Mouse (Mus musculus): ENCODE measurements around the gene Ncoa7. TPM values are rescaled to one million over a fixed set of nuclear protein-coding genes. Genes with fewer than 3 reads are reported as not detected.
"Not testable (repeated sequence)": the region's sequence is repeated elsewhere in the genome, so short reads cannot be mapped to it uniquely, and the experiment has no call there.

Gene Ncoa7
- total and polyA plus RNA-seq, 3 experiments = 16.3 to 50.1 (median 16.6) TPM

GRCm38 (mm10) chr10:30647681-30648080 lies 155.4 kb downstream of the Ncoa7 start:
- no peak for ATAC-seq (ENCODE audit: extremely low read depth, insufficient number of reproducible peaks, low FRiP score, poor library complexity, severe bottlenecking)

GRCm38 (mm10) chr10:30638216-30638615 lies 164.9 kb downstream of the Ncoa7 start:
- ATAC-seq (ENCODE audit: extremely low read depth, insufficient number of reproducible peaks, low FRiP score, poor library complexity, severe bottlenecking) (no peak), DNase-seq (ENCODE audit: low spot score) (no peak)
- Histone ChIP-seq H3K36me3 (replicated peaks) (peaks cover 2% of the 10 kb centered on the region), H3K9me3 (replicated peaks) (no peaks in the 10 kb centered on the region), H3K27me3 (ENCODE audit: insufficient read depth, low read length) (peaks cover 5% of the 10 kb centered on the region; the same call in 1 of the 2 replicates), H3K4me3 (ENCODE audit: low read depth, low read length) (no peak overlapping the region), H3K4me1 (ENCODE audit: insufficient read depth, low read depth, low read length) (no peaks in the 10 kb centered on the region)
- TF ChIP-seq GATA1 (IDR thresholded peaks at IDR 0.05; ENCODE audit: borderline replicate concordance, low read length) (no peak), POLR2AphosphoS5 (IDR thresholded peaks at IDR 0.05; ENCODE audit: insufficient replicate concordance, low read depth, low read length) (no peak), CTCF (IDR thresholded peaks at IDR 0.05; ENCODE audit: low read depth, low read length) (no peak), GATA2 (IDR thresholded peaks at IDR 0.05; ENCODE audit: borderline replicate concordance, low read depth, low read length) (no peak), TAL1 (conservative IDR thresholded peaks at IDR 0.05; ENCODE audit: low read depth, low read length) (no peak)

More at GRCm38 (mm10) chr10:30647681-30648080, 155.4 kb downstream of the Ncoa7 start:
- Histone ChIP-seq H3K9me3 (replicated peaks) (no peaks in the 10 kb centered on the region), H3K36me3 (replicated peaks) (peaks cover 53% of the 10 kb centered on the region), H3K27me3 (ENCODE audit: insufficient read depth, low read length) (no peaks in the 10 kb centered on the region), H3K4me1 (ENCODE audit: insufficient read depth, low read depth, low read length) (no peaks in the 10 kb centered on the region), H3K4me3 (ENCODE audit: low read depth, low read length) (no peak overlapping the region)
- no peak for DNase-seq (ENCODE audit: low spot score)
- TF ChIP-seq GATA1 (IDR thresholded peaks at IDR 0.05; ENCODE audit: borderline replicate concordance, low read length) (no peak), CTCF (IDR thresholded peaks at IDR 0.05; ENCODE audit: low read depth, low read length) (no peak), POLR2AphosphoS5 (IDR thresholded peaks at IDR 0.05; ENCODE audit: insufficient replicate concordance, low read depth, low read length) (no peak)

DNA sequence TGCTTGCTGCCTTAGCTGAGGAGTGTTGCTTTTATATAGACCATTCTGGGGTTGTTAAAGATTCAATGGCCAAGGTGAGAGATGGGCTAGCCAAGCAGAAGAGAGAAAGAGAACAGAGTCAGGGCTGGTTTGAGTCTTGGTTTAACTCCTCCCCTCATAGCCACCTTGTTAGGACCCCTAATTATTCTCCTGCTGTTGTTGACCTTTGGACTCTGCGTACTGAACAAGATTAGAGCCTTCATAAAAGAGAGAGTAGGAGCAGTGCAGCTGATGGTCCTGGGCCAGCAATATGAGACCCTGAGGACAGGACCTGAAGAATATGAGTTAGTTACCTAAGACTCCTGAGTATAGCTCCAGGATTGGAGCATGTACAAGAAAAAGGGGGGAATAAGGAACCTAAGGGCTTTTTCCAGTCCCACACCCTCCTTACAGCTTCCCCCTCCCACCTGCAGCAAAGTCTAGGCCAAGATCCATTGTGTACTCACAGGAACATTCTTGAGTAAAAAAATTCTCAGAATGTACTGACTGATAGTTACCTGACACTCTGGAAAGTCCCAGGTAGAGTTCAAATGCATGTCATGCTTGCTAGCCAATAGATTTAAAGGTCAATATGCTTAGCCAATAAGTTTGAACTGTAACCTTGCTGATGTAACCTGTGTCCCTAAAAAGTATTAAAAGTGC lies 166.5 kb downstream of the Ncoa7 start:
- ATAC-seq (ENCODE audit: extremely low read depth, insufficient number of reproducible peaks, low FRiP score, poor library complexity, severe bottlenecking) = not testable (repeated sequence)

DNA sequence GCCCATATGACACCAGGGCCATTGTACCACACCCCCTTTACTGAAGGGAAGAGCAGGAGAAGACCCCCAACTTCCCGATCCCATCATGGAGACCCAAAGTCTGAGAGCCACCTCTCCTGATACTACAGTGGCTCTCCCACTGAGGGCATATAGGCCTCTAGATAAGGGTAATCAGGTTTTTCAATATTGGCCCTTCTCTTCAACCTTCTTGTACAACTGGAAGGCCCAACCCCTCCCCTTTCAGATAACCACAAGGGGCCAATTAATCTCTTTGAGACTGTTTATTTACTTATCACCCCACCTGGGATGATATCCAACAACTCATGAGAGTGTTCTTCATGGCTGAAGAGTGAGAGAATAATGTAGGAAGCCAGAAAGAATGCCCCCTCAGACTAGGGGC lies 170.4 kb downstream of the Ncoa7 start:
- DNase-seq (ENCODE audit: low spot score) (no peak), ATAC-seq (ENCODE audit: extremely low read depth, insufficient number of reproducible peaks, low FRiP score, poor library complexity, severe bottlenecking) (no peak)
- Histone ChIP-seq H3K4me1 (ENCODE audit: insufficient read depth, low read depth, low read length) (peaks cover 4% of the 10 kb centered on the region; the same call in 1 of the 2 replicates), H3K27me3 (ENCODE audit: insufficient read depth, low read length) (peaks cover 5% of the 10 kb centered on the region; the same call in 1 of the 2 replicates), H3K36me3 (replicated peaks) (no peaks in the 10 kb centered on the region), H3K9me3 (replicated peaks) (no peaks in the 10 kb centered on the region), H3K4me3 (ENCODE audit: low read depth, low read length) (no peak overlapping the region)
- TF ChIP-seq GATA2 (IDR thresholded peaks at IDR 0.05; ENCODE audit: borderline replicate concordance, low read depth, low read length) = no peak
- no peak for TF ChIP-seq CTCF (IDR thresholded peaks at IDR 0.05; ENCODE audit: low read depth, low read length)
- no peak for TF ChIP-seq GATA1 (IDR thresholded peaks at IDR 0.05; ENCODE audit: borderline replicate concordance, low read length)
- no peak for TF ChIP-seq TAL1 (conservative IDR thresholded peaks at IDR 0.05; ENCODE audit: low read depth, low read length)
- TF ChIP-seq POLR2AphosphoS5 (IDR thresholded peaks at IDR 0.05; ENCODE audit: insufficient replicate concordance, low read depth, low read length) = no peak

More for the DNA sequence above, 166.5 kb downstream of the Ncoa7 start:
- not testable (repeated sequence) for H3K9me3 ChIP-seq (replicated peaks); H3K36me3 ChIP-seq (replicated peaks); H3K4me1 ChIP-seq (ENCODE audit: insufficient read depth, low read depth, low read length); DNase-seq (ENCODE audit: low spot score); H3K27me3 ChIP-seq (ENCODE audit: insufficient read depth, low read length); H3K4me3 ChIP-seq (ENCODE audit: low read depth, low read length)

GRCm38 (mm10) chr10:30629977-30630376 lies 173.1 kb downstream of the Ncoa7 start:
- H3K4me3 ChIP-seq (ENCODE audit: low read depth, low read length) = no peak overlapping the region
- ATAC-seq (ENCODE audit: extremely low read depth, insufficient number of reproducible peaks, low FRiP score, poor library complexity, severe bottlenecking) (no peak), DNase-seq (ENCODE audit: low spot score) (no peak)
- no peaks in the 10 kb centered on the region for H3K9me3 ChIP-seq (replicated peaks)
- peaks cover 4% of the 10 kb centered on the region; the same call in 1 of the 2 replicates for H3K4me1 ChIP-seq (ENCODE audit: insufficient read depth, low read depth, low read length)
- no peak for TF ChIP-seq GATA2 (IDR thresholded peaks at IDR 0.05; ENCODE audit: borderline replicate concordance, low read depth, low read length)
- no peak for TF ChIP-seq POLR2AphosphoS5 (IDR thresholded peaks at IDR 0.05; ENCODE audit: insufficient replicate concordance, low read depth, low read length)
- no peak for TF ChIP-seq CTCF (IDR thresholded peaks at IDR 0.05; ENCODE audit: low read depth, low read length)
- TF ChIP-seq TAL1 (conservative IDR thresholded peaks at IDR 0.05; ENCODE audit: low read depth, low read length) = no peak
- TF ChIP-seq GATA1 (IDR thresholded peaks at IDR 0.05; ENCODE audit: borderline replicate concordance, low read length) = no peak
- no peaks in the 10 kb centered on the region for H3K27me3 ChIP-seq (ENCODE audit: insufficient read depth, low read length)
- H3K36me3 ChIP-seq (replicated peaks) = no peaks in the 10 kb centered on the region

GRCm38 (mm10) chr10:30629513-30629912 lies 173.6 kb downstream of the Ncoa7 start, which contains the start of gene Hint3:
Hint3 (minus strand) TSS chr10:30629632.
- H3K27me3 ChIP-seq (ENCODE audit: insufficient read depth, low read length) = no peaks in the 10 kb centered on the region
- H3K36me3 ChIP-seq (replicated peaks) = no peaks in the 10 kb centered on the region
- no peaks in the 10 kb centered on the region for H3K9me3 ChIP-seq (replicated peaks)
- peaks cover 4% of the 10 kb centered on the region; the same call in 1 of the 2 replicates for H3K4me1 ChIP-seq (ENCODE audit: insufficient read depth, low read depth, low read length)
- no peak for DNase-seq (ENCODE audit: low spot score)
- no peak for TF ChIP-seq POLR2AphosphoS5 (IDR thresholded peaks at IDR 0.05; ENCODE audit: insufficient replicate concordance, low read depth, low read length)
- TF ChIP-seq TAL1 (conservative IDR thresholded peaks at IDR 0.05; ENCODE audit: low read depth, low read length) = no peak
- no peak for TF ChIP-seq CTCF (IDR thresholded peaks at IDR 0.05; ENCODE audit: low read depth, low read length)
- no peak for TF ChIP-seq GATA1 (IDR thresholded peaks at IDR 0.05; ENCODE audit: borderline replicate concordance, low read length)
- no peak for TF ChIP-seq GATA2 (IDR thresholded peaks at IDR 0.05; ENCODE audit: borderline replicate concordance, low read depth, low read length)
- no peak for ATAC-seq (ENCODE audit: extremely low read depth, insufficient number of reproducible peaks, low FRiP score, poor library complexity, severe bottlenecking)
- H3K4me3 ChIP-seq (ENCODE audit: low read depth, low read length) = no peak within 1 kb of the TSS

DNA sequence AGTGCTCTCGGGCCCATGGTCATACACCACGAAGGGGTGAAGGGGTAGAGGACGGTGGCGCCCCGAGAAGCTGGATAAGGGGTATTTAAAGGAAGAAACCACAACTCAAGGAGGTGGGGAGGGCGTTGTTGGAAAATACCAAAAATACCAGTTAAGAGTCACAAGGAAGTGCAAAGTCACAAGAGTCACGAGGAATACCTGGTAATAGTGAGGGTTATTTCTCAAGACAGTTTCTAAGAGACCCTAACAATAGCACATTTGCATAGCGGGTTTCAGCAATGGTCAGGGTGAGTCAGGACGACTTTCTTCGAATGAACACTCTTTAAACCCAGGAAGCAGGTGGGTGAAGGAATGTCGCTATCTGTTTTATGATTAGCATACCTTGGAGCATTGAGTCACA lies 174.7 kb downstream of the Ncoa7 start:
- H3K4me1 ChIP-seq (ENCODE audit: insufficient read depth, low read depth, low read length); H3K9me3 ChIP-seq (replicated peaks); ATAC-seq (ENCODE audit: extremely low read depth, insufficient number of reproducible peaks, low FRiP score, poor library complexity, severe bottlenecking); DNase-seq (ENCODE audit: low spot score); H3K4me3 ChIP-seq (ENCODE audit: low read depth, low read length); H3K27me3 ChIP-seq (ENCODE audit: insufficient read depth, low read length); H3K36me3 ChIP-seq (replicated peaks): not testable (repeated sequence)

All from G1E (cell line).